Mouse (Mus musculus): ENCODE measurements around the gene Adi1. TPM values are rescaled to one million over a fixed set of nuclear protein-coding genes. Genes with fewer than 3 reads are reported as not detected.

The Adi1 gene
- total RNA-seq, 2 experiments from 2014 or later, result 37.0 to 41.0 TPM

DNA sequence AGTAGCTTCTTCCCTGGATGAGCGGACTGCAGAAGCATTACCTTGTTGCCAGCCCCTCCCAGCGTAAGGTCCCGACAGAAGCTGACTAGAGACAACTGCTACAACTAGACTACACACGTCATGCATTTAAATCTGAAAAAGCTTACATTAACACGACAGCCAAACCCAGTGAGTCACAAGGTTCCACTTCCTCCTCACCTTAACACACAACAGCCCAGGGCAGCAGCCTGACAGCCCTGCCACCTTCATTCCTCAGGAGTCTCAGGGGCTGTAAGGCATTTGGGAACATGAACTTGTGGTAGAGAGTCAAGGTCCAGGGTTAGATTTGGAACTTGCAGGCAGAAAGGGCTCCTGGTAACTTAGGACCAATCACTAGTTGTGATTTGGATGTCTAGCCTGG, 52.0 kb downstream of the Adi1 start:
- H3K4me3 ChIP-seq, result no peak overlapping the region
- DNase-seq (ENCODE audit: low spot score in 2 of 2), result no peak
- TF ChIP-seq CTCF (conservative IDR thresholded peaks at IDR 0.05), result no peak
- no peak overlapping the region for H3K27ac ChIP-seq

Small RNA genes within 50 kb of the gene (microRNA-seq; reads per million reads assigned to microRNA genes)
- 0.32 to 1.7 reads per million in 2 experiments for gene Mir6937

Other genes with a start within 250 kb of the Adi1 start
- gene Dcdc2c, start 122.8 kb upstream of the Adi1 start, total RNA-seq (2021), result under 1 TPM; 0.41 to 0.42 TPM
- gene Allc, start 92.7 kb upstream of the Adi1 start, total RNA-seq (2021), result under 1 TPM; 0.32 to 0.56 TPM
- 1 to 10 TPM in 1 of 2 experiments, under 1 TPM in 1; 0.95 to 1.2 TPM for gene Colec11, start 51.9 kb upstream of the Adi1 start, total RNA-seq (2021)
- gene Rps7, start 39.3 kb upstream of the Adi1 start, total RNA-seq (2021), result 100 to 1,000 TPM; 301 to 311 TPM
- gene Rnaseh1, start 25.6 kb upstream of the Adi1 start, total RNA-seq (2021), result 10 to 100 TPM; 12.8 to 14.3 TPM
- 10 to 100 TPM; 58.6 to 59.7 TPM for gene Trappc12, start 75.2 kb downstream of the Adi1 start, total RNA-seq (2021)
- gene Eipr1, start 76.6 kb downstream of the Adi1 start, total RNA-seq (2021), result 10 to 100 TPM; 51.7 to 53.0 TPM